Mouse (Mus musculus) olfactory bulb, adult 2 months (tissue): ENCODE results near the gene Ttc21a.

Experiments used
- CTCF ChIP-seq: fragments of 200-500 bp; IDR thresholded peaks from 2 replicates; pipeline ENCODE4 v1.5.1; 2012; ENCODE audit warnings: low read depth, mild to moderate bottlenecking, low read length, moderate library complexity; ENCODE audit not compliant: insufficient read depth
- POLR2A ChIP-seq: fragments of 200-500 bp; IDR thresholded peaks from 2 replicates; pipeline ENCODE4 v1.6.1; 2012; ENCODE audit warnings: mild to moderate bottlenecking, low read depth, low read length, moderate library complexity; ENCODE audit not compliant: insufficient read depth

DNA sequence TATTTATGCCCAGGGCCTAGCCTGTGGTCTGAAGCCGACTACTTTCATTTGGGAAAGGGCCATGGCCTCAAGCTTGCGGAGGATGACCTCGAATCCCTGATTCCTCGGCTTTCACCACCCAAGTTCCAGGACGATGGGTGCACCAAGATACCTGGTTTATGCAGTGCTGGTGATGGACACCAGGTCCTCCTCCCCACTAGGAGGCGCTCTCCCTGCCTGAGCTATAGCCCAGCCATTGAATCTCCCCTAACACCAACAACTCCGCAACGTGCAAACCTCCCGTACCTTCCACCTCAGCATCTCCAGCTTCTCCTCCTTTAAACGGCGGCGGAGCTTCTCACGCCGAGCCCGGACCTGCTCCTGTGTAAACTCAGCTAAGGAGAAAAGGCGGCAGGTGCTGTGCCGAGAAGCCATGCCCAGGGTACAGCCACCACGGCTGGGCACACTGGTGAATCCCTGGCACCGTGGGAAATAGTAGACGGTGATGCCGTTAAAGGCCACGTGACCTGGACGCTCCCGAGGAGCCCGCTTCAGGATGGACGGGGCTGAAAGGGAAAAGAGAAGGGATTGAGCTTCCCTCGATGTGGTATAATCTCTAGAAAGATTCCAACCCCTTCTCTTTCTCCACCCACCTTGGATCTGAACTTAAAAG lies 36.6 kb downstream of the Ttc21a start:
- no peak for TF ChIP-seq CTCF
- no peak for TF ChIP-seq POLR2A
